Mouse (Mus musculus) activated CD4-positive, CD25-positive, alpha-beta regulatory T cell, adult 9 weeks (primary cell): ENCODE results near the gene Casp1. TPM values are rescaled to one million over a fixed set of nuclear protein-coding genes. Genes with fewer than 3 reads are reported as not detected.

Experiments
- polyA plus RNA-seq: library from polyadenylated mRNA; unstranded; fragments of 100-300 nt; shearing (Covaris generic); gene quantifications from one replicate; pipeline ENCODE4 v1.2.1, GENCODE M21; 2017

Casp1 gene
- 85.0 TPM for polyA plus RNA-seq

DNA sequence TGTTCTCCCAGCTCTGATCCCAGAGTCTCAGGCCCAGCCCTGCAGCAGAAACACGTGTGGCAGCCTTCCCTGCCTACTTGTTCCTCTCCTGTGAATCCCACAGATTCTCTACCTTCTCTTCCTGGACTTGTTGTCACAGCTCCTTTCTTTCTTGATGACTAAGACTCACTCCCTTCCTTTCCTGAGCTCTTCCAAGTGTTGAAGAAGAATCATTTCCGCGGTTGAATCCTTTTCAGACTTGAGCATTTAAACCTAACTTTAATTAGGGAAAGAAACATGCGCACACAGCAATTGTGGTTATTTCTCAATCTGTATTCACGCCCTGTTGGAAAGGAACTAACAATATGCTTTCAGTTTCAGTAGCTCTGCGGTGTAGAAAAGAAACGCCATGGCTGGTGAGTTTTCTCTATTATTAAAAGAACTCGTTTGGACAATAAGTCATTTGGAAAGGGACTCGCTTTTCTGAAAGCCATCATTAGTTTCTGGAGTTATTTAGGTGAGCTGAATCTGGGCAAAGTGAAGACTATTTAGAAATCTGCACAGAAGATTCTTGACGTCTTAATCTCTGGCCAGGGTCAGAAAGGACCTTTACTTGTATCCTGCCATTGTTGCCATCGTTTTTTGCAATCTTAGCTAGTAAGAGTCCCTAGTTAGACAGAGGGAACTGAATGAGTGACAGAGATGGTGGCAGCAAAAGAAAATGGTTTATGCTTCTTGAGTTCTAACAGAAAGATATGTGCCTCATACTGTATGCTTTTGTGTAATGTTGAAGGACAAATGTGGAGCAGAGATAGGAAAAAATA lies at the start of gene Casp1:
Gene Casp1 (plus strand): TSS at position 189 of the 803 bp plus-strand sequence.

DNA sequence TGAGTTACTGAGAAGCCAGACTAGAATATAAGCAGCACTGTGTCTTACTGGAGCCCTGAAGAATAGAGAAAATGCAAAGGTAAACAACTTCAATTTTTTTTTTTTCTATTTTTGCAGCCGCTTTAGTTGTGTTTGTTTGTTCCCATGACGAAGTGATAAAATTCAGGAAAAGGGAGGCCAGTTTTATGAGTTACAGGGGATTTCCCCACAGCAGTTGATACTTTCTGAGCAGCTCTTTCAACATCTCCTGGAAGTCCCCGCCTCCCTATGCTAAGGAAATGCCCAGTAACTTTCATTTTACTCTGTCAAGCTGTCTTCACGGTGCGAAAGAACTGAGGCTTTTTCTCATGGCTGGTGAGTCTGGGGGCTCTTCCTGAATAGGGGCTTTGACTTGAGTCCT lies 10.2 kb downstream of the Casp1 start, which contains the start of gene Casp4:
Gene Casp4 (plus strand): TSS at position 268 of the 400 bp plus-strand sequence.

DNA sequence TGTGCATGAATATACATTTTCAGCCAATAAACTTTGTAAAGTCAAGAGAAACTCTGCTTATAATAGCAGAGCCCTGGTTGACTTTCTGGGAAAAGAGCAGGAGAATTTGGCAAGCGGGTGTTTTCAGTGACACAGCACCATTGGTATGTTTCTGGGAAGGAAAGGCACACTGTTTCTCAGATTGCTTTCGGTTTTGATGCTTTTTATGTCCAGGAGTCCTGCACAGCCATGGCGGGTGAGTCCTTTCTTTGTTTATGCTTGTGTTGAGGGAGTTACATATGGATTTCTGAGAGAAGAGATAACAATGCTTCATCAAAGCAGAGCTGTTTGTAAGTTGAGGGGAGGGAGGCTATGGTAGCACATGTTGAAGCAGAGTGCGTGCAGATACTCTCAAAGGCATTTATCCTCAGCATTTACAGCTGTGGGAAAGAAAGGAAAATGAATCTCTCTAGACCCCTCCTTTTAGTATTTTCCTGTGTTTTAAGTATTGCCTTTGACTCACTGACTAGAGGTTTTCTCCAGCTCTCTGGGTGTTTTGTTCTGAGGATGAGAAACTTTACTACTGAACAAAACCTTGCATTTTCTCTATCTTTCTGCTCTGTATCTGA lies 47.1 kb downstream of the Casp1 start, which contains the start of gene Casp12:
Gene Casp12 (plus strand): TSS at position 140 of the 608 bp plus-strand sequence.

Other genes starting within 250 kb of the Casp1 start
- gene Casp4, start 10.3 kb downstream of the Casp1 start, polyA plus RNA-seq: 63.1 TPM
- gene Casp12, start 46.9 kb downstream of the Casp1 start, polyA plus RNA-seq: not detected